Mouse (Mus musculus) A20 (cell line): ENCODE measurements around the gene Dennd2d.
A peak's percentile ranks its signal among the peaks of the same experiment; 100 is the strongest.

ENCODE experiments used
- DNase-seq: peaks from one replicate; pipeline ENCODE4 v3.0.0-alpha.2; 2011; ENCODE audit warnings: low read depth, low spot score

Dennd2d gene

DNA sequence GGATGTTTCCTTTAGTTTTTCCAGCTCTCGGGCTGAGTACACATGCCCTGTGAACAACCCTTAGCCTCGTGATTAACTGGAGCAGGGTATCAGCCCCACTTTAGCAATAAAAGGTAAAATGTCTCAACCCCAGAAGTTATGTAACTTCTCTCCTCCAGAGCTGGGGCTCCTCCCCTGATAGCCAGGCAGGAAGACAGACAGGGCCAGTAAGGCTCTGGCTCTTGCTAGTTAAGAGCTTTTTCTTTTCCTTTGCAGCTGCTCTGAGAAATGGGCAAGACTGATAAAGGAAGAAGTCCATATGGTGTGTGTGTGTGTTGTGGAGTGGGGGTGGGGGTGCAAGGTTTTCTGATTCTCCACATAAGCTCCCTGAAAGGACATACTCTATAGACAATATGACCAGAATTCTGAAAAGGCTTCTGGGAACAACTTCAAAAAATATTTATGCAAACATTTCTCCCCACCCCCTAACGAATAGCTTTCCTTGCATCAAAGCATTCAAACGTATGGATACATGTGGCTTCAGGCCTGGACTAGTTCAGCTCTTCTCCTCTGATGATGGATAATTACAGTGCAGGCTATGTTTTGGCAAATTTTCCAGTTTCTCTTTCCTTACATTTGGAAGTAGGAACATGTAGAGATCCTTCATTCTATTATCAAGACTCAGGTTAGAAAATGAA is 14.0 kb downstream of the Dennd2d start:
- no peak for DNase-seq

DNA sequence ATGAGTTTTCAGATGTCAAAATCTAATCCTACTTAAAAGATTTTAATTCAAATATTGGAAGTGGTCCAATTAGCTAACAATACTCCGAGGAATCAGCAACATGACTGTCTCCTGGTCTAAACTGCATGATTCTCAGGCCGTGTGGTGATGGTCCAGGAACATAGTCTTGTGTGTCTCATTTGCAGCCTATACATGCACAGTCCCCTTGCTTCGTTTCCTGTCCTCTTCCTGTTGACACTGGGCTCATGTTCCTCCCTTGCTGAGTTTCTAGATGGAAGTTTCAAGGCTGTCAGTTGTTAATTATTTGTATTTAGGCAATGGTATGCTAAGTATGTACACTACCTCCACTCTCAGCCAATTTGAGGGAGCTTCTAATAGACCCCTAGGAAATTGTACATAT is 14.8 kb downstream of the Dennd2d start:
- DNase-seq: no peak

DNA sequence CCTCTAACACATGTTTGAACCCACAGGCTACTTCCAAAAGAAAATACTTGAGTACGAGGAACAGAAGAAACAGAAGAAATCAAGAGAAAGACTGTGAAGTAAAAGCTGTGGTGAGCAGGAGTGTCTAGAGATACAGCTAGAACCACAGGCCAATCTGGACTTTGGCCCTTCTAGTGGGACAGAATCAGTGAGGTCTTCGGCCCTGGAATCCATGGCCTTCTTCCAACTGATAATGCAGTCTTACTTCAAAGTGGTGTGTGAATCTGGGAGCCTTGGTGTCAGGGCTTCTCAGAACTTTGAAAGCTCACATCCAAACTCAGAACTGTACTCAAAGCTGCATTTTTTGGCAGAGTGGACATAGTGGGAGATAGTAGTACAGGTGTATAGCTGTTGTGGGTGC is 18.3 kb downstream of the Dennd2d start:
- DNase-seq: no peak

DNA sequence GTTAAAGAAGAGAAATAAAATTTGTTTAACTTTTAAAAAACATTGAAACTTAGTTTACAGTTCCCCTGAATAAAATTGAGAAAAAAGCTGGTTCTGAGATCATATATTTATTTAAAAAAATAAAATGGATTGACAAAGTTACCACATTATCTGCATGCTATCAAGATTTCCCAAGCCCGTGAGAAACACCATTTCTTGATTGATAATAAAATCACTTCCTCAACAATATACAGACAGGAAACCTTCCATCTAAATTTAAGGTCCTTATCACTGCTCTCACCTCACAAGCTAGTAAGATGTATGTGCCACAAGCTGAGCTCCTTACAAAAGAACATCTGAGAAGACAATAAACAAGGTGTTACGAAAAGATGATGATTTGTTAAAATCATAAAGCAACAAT is 20.7 kb downstream of the Dennd2d start:
- DNase-seq: no peak

DNA sequence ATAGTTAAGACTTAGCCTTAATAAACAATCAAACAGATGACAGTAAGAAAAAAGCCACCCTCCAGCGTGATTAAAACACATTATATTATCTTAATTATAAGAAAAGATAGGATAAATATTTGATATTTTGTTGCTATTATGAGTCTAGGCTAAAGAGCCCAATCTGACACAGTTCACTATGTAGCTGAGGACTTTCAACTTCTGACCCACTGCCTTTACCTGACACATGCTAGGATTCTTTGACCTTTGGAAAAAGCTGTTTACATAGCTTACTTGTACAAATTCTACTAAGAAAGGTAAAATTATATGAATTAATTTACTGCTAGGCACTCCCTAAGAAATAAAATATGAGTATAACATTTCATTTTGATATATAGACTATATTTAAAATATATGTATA is 28.5 kb downstream of the Dennd2d start:
- DNase-seq: no peak

DNA sequence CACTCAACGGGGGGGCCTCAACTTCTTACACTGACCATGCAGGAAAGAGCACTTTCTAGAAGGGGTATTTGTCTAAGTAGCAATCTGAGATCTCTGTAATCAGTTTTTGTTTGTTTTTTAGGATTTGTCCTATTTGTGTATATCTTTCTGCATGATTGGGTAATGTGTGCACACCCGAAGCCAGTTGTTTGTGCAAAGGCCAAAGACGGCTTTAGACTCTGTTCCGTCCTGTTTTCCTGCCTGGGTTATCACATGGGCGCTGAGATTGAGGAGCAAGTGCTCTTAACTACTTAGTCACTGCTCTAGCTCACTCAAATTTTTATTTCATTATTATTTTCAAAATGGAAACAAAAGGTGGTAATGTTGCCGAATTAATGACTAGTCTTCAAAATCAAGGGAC is 32.8 kb downstream of the Dennd2d start:
- no peak for DNase-seq

DNA sequence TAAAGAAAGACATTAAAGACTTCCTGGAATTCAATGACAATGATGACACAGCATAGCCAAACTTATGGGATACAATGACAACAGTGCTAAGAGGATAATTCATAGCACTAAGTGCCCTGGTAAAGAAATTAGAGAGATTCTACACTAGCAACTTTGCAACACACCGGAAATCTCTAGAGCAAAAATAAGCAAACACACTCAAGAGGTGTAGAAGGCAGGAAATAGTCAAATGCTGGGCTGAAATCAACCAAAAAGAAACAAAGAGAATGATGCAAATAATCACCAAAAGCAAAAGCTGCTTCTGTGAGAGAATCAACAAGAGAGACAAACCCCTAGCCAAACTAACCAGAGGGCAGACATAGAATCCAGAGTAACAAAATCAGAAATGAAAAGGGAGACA is 40.5 kb downstream of the Dennd2d start:
- DNase-seq: no peak

DNA sequence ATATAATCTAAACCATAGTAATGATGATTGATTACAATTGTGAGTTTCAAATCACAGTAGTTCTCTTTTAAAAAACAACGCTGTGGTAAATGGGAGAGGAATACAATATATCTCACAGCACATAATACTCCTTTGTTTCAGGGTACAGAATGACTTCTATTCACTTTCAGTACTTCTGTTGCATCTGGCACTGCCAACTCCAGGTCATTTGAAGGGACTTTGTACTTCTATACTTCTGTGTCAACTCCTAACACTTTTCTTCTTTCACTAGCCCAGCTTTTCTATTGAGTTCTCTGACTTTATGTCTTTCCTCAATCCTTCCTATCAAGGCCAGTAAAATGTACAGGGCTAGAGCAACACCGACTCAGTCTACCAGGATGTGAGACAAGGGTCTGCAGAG is 44.2 kb downstream of the Dennd2d start:
- no peak for DNase-seq

DNA sequence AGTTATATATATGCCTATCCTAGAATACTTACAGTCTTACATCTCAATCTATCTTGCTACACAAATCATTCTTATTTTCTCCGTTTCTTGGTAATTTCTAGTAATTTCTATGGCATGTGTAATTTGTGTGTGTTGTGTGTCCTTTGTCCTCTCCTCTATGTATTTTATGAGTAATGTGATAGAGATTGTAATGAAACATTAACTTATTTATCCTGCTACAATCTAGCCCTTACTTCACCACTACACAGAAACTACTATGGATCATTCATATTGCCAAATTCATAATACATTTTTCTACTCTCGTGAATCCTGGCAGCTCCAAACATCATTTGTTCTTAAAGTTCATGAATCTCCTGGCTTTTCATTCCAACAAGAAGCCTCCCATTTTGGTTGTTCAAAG is 45.8 kb downstream of the Dennd2d start:
- DNase-seq: no peak

DNA sequence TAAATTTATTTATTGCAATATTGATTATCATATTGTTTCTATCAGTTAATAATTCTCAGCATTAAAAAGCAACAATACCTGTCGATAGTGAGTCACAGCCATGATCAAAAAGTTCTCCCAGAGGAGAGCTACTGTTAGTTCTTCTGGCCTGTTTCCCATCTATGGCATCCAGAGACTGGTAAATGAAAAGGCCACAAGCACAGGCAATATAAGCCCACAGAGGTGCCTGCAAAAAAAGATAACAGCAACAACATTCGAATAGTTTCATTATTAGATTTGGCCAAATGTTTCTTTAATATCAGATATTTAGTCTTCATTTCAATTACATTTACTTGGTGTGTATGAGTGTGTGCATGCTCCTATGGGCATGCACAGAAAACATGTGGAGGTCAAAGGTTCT is 51.1 kb downstream of the Dennd2d start:
- no peak for DNase-seq

DNA sequence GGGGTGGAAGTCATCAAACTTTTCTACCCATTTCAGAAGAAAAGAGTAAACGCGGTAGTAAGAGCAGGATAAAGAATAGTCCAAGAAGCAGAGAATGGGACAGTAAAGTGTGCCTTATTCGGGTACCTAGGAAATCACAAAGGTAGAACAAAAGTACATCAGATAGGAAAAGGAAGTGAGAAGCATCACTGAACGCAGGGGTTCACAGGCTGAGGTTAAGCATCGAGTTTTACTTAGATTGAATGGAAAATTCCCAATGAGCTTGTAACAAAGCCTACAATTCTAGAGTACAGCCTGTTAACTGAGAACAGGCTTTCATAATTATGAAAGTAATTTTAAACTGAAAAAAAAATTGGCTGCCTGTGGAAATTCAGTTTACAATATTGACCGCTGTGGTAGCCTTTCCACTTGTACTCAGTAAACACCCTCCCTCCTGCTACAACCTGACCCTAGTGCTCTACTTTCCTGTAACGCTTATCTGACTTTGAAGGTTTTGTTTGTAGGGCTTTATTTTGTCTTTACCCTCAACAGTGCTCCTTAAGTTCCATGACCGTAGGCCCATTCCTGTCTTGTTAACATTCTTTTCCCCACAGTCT is 62.6 kb downstream of the Dennd2d start:
- no peak for DNase-seq

DNA sequence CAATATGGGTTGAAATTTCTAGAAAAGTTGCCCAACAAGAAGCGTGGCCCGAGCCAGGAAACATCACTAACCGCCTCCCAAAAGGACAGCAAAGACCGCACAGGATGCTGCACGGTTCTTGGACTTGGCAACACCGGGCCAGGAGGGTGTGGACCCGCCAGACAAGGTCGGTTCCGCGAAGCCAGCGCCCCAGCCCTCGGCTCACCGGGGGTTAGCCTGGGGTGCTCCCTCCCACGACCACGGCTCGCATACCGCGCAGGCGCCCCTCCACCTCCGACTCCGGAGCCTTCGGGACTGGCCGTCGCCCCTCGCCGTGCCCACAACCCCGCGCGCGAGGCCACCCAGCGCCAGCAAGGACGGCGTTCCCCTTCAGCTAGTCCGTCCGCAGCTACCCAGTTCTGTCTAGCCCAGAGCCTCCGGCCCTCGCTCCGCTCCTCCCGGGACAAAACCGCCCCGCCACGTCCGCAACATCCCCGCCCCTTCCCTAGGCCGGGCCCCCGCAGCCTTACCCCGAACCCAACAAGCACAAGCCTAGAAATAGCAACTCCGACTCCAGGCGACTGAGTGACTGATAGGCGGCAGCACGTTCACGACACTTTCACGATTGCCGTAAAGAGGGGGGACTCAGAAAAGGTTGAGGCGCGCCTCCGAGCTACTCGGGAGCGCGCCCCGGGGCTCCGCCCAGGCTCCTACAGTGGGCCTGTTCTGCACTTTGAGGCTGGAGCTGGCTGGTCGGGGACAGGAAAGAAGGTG is 65.1 kb downstream of the Dennd2d start, which contains the start of the genes Dram2 and Cept1:
Gene Dram2 (plus strand): TSS at position 628 of the 753 bp plus-strand sequence.
Gene Cept1 (minus strand): TSS at position 632 of the 753 bp plus-strand sequence.
- DNase-seq: peak; percentile 95

DNA sequence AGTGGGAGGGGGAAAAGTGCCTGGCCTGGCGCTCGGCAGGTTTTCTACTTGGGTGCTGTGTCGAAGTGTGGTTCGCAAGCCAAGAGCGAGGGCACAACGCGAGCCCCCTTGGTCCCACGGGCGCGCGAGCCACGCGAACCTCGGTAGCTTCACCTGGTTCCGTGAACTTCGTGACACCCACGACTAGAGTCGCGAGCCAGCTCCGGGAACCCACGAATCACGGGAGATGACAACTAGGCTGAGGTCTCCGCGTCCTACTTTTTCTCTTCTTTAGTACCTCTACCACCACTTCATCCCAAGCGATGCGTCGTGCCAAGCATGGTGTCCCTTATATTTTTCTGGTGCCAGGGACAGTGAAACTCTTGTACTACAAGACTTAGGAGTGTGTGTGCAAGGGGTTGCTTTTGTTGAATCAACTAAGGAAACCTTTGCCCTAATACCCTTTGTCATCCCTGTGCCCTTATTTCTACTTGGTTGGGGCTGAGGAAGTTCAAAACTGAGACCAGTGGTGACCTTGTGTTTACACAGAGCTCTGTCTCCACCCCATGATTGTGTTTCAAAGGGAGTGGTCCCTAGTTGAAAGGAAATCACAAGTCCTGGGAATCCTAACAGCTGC is 65.8 kb downstream of the Dennd2d start:
- DNase-seq: no peak

DNA sequence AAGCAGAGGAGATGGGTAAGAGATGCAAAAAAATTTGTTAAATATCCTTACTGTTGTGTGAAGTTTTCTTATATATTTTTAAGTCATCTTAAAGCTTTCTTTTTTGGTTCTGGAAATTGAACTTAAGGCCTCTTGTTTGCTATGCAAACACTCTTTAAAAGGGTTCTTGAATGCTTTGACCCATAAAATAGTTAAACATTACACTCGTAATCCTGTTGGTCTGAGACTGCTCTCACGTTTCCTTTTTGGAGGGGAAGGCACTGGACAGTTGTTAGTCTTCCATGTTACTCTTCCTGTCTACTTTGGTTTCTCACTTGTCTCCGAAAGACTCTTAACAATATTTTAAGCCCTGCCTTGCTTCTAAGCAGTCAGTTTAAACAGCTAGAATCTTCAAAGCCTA is 66.8 kb downstream of the Dennd2d start:
- DNase-seq: no peak
